Mouse (Mus musculus): Measurements from ENCODE around the gene Atp11a. TPM values are rescaled to one million over a fixed set of nuclear protein-coding genes. Genes with fewer than 3 reads are reported as not detected.

Atp11a gene
- polyA plus RNA-seq, 1 experiment from 2014 or later: 10.4 TPM

- no peaks in the 10 kb centered on the region for H3K9me3 ChIP-seq
- no peak overlapping the region for H3K27ac ChIP-seq (replicated peaks)
- 61% methylated on average over 6 of the region's 6 CpGs for WGBS
- no peak overlapping the region for H3K4me3 ChIP-seq
- no peak overlapping the region for H3K9ac ChIP-seq
- H3K4me1 ChIP-seq: peaks cover 20% of the 10 kb centered on the region
- H3K36me3 ChIP-seq: no peaks in the 10 kb centered on the region
- no peak overlapping the region for H3K4me2 ChIP-seq
- ATAC-seq (ENCODE audit: extremely low read depth, insufficient number of reproducible peaks, low FRiP score, low TSS enrichment): no peak
- H3K27me3 ChIP-seq (replicated peaks): no peaks in the 10 kb centered on the region
Observed at GRCm38 (mm10) chr8:12753054-12753453, 3.8 kb upstream of the Atp11a start.

GRCm38 (mm10) chr8:12754115-12754514 lies 2.7 kb upstream of the Atp11a start:
- Histone ChIP-seq H3K4me1 (peaks cover 31% of the 10 kb centered on the region), H3K4me3 (no peak overlapping the region), H3K36me3 (no peaks in the 10 kb centered on the region), H3K4me2 (no peak overlapping the region), H3K27me3 (replicated peaks) (no peaks in the 10 kb centered on the region), H3K27ac (replicated peaks) (no peak overlapping the region), H3K9me3 (no peaks in the 10 kb centered on the region), H3K9ac (no peak overlapping the region)
- 74% methylated on average over 5 of the region's 5 CpGs for WGBS
- ATAC-seq (ENCODE audit: extremely low read depth, insufficient number of reproducible peaks, low FRiP score, low TSS enrichment): no peak

- H3K9me3 ChIP-seq: no peaks in the 10 kb centered on the region
- no peaks in the 10 kb centered on the region for H3K36me3 ChIP-seq
- H3K4me2 ChIP-seq: no peak overlapping the region
- ATAC-seq (ENCODE audit: extremely low read depth, insufficient number of reproducible peaks, low FRiP score, low TSS enrichment): no peak
- WGBS: 36% methylated on average over 2 of the region's 2 CpGs
- H3K9ac ChIP-seq: no peak overlapping the region
- no peaks in the 10 kb centered on the region for H3K27me3 ChIP-seq (replicated peaks)
- peaks cover 43% of the 10 kb centered on the region for H3K4me1 ChIP-seq
- peak overlapping the region; percentile 82 for H3K27ac ChIP-seq (replicated peaks)
- no peak overlapping the region for H3K4me3 ChIP-seq
Observed at GRCm38 (mm10) chr8:12755312-12755711, 1.5 kb upstream of the Atp11a start.

GRCm38 (mm10) chr8:12755826-12756225 lies 988 bp upstream of the Atp11a start:
- peaks cover 48% of the 10 kb centered on the region for H3K4me1 ChIP-seq
- no peak for ATAC-seq (ENCODE audit: extremely low read depth, insufficient number of reproducible peaks, low FRiP score, low TSS enrichment)
- H3K36me3 ChIP-seq: no peaks in the 10 kb centered on the region
- no peak overlapping the region; the same call in 1 of the 2 replicates for H3K9ac ChIP-seq
- H3K4me3 ChIP-seq: no peak overlapping the region
- peak overlapping the region; percentile 82 for H3K27ac ChIP-seq (replicated peaks)
- no peak overlapping the region for H3K4me2 ChIP-seq
- no peaks in the 10 kb centered on the region for H3K9me3 ChIP-seq
- WGBS: 76% methylated on average over 5 of the region's 5 CpGs
- no peaks in the 10 kb centered on the region for H3K27me3 ChIP-seq (replicated peaks)

GRCm38 (mm10) chr8:12757231-12757940 lies 572 bp downstream of the Atp11a start:
- H3K4me1 ChIP-seq: peaks cover 64% of the 10 kb centered on the region
- 0 out of 2 replicates have a peak, but pooled peaks have one; percentile 3 for ATAC-seq (ENCODE audit: extremely low read depth, insufficient number of reproducible peaks, low FRiP score, low TSS enrichment)
- H3K4me2 ChIP-seq: peak overlapping the region; percentile 91
- H3K36me3 ChIP-seq: no peaks in the 10 kb centered on the region; the same call in 1 of the 2 replicates
- no peaks in the 10 kb centered on the region for H3K9me3 ChIP-seq
- WGBS: 2% methylated on average over 60 of the region's 61 CpGs
- H3K27ac ChIP-seq (replicated peaks): peak overlapping the region; percentile 82
- peak overlapping the region; percentile 95 for H3K9ac ChIP-seq
- peak overlapping the region; percentile 93 for H3K4me3 ChIP-seq
- H3K27me3 ChIP-seq (replicated peaks): no peaks in the 10 kb centered on the region

GRCm38 (mm10) chr8:12759963-12760362 lies 3.1 kb downstream of the Atp11a start:
- Histone ChIP-seq H3K27ac (replicated peaks) (no peak overlapping the region), H3K27me3 (replicated peaks) (no peaks in the 10 kb centered on the region), H3K4me3 (no peak overlapping the region), H3K9ac (no peak overlapping the region), H3K4me1 (peaks cover 90% of the 10 kb centered on the region), H3K9me3 (no peaks in the 10 kb centered on the region), H3K4me2 (no peak overlapping the region), H3K36me3 (no peaks in the 10 kb centered on the region; the same call in 1 of the 2 replicates)
- 86% methylated on average over 3 of the region's 3 CpGs for WGBS
- no peak for ATAC-seq (ENCODE audit: extremely low read depth, insufficient number of reproducible peaks, low FRiP score, low TSS enrichment)

- WGBS: 62% methylated on average over 3 of the region's 3 CpGs
- Histone ChIP-seq H3K4me2 (no peak overlapping the region), H3K4me1 (peaks cover 76% of the 10 kb centered on the region), H3K9ac (no peak overlapping the region), H3K27ac (replicated peaks) (no peak overlapping the region), H3K36me3 (no peaks in the 10 kb centered on the region; the same call in 1 of the 2 replicates), H3K4me3 (no peak overlapping the region), H3K9me3 (no peaks in the 10 kb centered on the region), H3K27me3 (replicated peaks) (no peaks in the 10 kb centered on the region)
- ATAC-seq (ENCODE audit: extremely low read depth, insufficient number of reproducible peaks, low FRiP score, low TSS enrichment): no peak
Observed at GRCm38 (mm10) chr8:12761873-12762272, 5.1 kb downstream of the Atp11a start.

GRCm38 (mm10) chr8:12763565-12764108 lies 6.8 kb downstream of the Atp11a start:
- Histone ChIP-seq H3K27ac (replicated peaks) (peak overlapping the region; percentile 72), H3K4me3 (no peak overlapping the region)

GRCm38 (mm10) chr8:12764971-12765370 lies 8.2 kb downstream of the Atp11a start:
- Histone ChIP-seq H3K9me3 (no peaks in the 10 kb centered on the region), H3K27me3 (replicated peaks) (no peaks in the 10 kb centered on the region), H3K27ac (replicated peaks) (no peak overlapping the region), H3K4me2 (no peak overlapping the region), H3K4me3 (no peak overlapping the region), H3K9ac (no peak overlapping the region), H3K36me3 (no peaks in the 10 kb centered on the region; the same call in 1 of the 2 replicates), H3K4me1 (peaks cover 71% of the 10 kb centered on the region)
- ATAC-seq (ENCODE audit: extremely low read depth, insufficient number of reproducible peaks, low FRiP score, low TSS enrichment): no peak
- WGBS: 86% methylated on average over 4 of the region's 4 CpGs

More at GRCm38 (mm10) chr8:12763565-12764108, 6.8 kb downstream of the Atp11a start:
- peaks cover 72% of the 10 kb centered on the region for H3K4me1 ChIP-seq
- H3K4me2 ChIP-seq: peak overlapping the region; percentile 22
- ATAC-seq (ENCODE audit: extremely low read depth, insufficient number of reproducible peaks, low FRiP score, low TSS enrichment): 0 out of 2 replicates have a peak, but pooled peaks have one; percentile 10
- H3K9me3 ChIP-seq: no peaks in the 10 kb centered on the region
- peak overlapping the region; percentile 67 for H3K9ac ChIP-seq
- no peaks in the 10 kb centered on the region; the same call in 1 of the 2 replicates for H3K36me3 ChIP-seq
- WGBS: 48% methylated on average over 4 of the region's 4 CpGs
- H3K27me3 ChIP-seq (replicated peaks): no peaks in the 10 kb centered on the region

GRCm38 (mm10) chr8:12767176-12767575 lies 10.4 kb downstream of the Atp11a start:
- no peak for ATAC-seq (ENCODE audit: extremely low read depth, insufficient number of reproducible peaks, low FRiP score, low TSS enrichment)

GRCm38 (mm10) chr8:12768747-12769146 lies 11.9 kb downstream of the Atp11a start:
- peak overlapping the region; percentile 41; the same call in 1 of the 2 replicates for H3K9ac ChIP-seq
- H3K9me3 ChIP-seq: no peaks in the 10 kb centered on the region
- WGBS: 33% methylated on average over 6 of the region's 6 CpGs
- no peaks in the 10 kb centered on the region for H3K36me3 ChIP-seq
- ATAC-seq (ENCODE audit: extremely low read depth, insufficient number of reproducible peaks, low FRiP score, low TSS enrichment): no peak
- peaks cover 63% of the 10 kb centered on the region for H3K4me1 ChIP-seq
- H3K27me3 ChIP-seq (replicated peaks): no peaks in the 10 kb centered on the region
- H3K27ac ChIP-seq (replicated peaks): no peak overlapping the region
- H3K4me3 ChIP-seq: no peak overlapping the region
- H3K4me2 ChIP-seq: no peak overlapping the region

More at GRCm38 (mm10) chr8:12767176-12767575, 10.4 kb downstream of the Atp11a start:
- Histone ChIP-seq H3K9me3 (no peaks in the 10 kb centered on the region), H3K27ac (replicated peaks) (no peak overlapping the region), H3K9ac (no peak overlapping the region), H3K4me2 (no peak overlapping the region), H3K27me3 (replicated peaks) (no peaks in the 10 kb centered on the region), H3K36me3 (no peaks in the 10 kb centered on the region), H3K4me3 (no peak overlapping the region), H3K4me1 (peaks cover 65% of the 10 kb centered on the region)
- 88% methylated on average over 3 of the region's 3 CpGs for WGBS

Data from heart, embryonic 13.5 days (tissue).